Mouse (Mus musculus) sigmoid colon, adult 10 weeks (tissue): ENCODE data around the gene Mettl4. TPM values are rescaled to one million over a fixed set of nuclear protein-coding genes. Genes with fewer than 3 reads are reported as not detected.

Source experiments
- polyA plus RNA-seq: library from polyadenylated mRNA; stranded (reverse); fragments of 350-450 nt; fragmentation: Illumina TruSeq; extraction: RNeasy Lipid Tissue Mini Kit (QIAGEN cat#74804); gene quantifications from one replicate; pipeline ENCODE4 v1.2.3, GENCODE M21; 2014; ENCODE audit warnings: low read depth, low replicate concordance

The Mettl4 gene
- polyA plus RNA-seq: 39.0 TPM

DNA sequence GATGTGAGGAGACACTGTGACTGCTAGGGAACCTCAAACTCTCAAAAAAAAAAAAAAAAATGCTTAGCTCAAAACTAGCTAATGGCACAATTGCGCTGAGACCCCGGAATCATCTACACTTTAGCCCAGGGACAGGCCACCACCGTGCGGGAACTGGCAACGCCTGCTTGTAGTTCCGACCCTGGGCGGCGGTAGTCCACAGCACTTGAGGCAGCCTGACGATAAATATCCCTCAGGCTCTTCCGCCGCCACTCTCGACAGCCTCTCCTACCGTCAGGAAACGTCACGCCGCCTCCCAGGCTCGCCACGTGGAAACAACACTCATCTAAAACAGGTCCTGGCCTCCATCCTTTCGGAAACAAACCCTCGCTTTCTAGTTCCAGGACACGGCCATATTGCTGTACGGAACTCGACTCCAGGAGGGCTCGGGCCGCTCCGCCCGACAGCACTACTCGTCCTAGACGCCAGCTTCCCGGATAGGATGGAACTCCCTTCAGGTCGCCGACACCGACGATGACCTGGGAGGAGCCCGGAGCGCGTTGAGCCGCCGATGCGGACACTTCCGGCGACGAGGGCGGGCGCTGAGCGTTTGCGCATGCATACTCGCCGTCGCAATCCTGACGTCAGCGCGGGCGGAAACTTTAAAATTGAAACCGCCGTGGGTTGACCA lies at the start of gene Mettl4:
Gene Mettl4 (minus strand): TSS at position 554 of the 670 bp plus-strand sequence.

